Mouse (Mus musculus) kidney, postnatal 25 days (tissue): ENCODE results near the gene Rbm39.
"Not testable (repeated sequence)": the region's sequence is repeated elsewhere in the genome, so short reads cannot be mapped to it uniquely, and the experiment has no call there.

Source experiments
- DNase-seq, 2 experiments: peaks; one replicate each; pipeline ENCODE4 v3.0.0; 2021; ENCODE audit warnings: mixed read lengths in 2 of 2

The Rbm39 gene

DNA sequence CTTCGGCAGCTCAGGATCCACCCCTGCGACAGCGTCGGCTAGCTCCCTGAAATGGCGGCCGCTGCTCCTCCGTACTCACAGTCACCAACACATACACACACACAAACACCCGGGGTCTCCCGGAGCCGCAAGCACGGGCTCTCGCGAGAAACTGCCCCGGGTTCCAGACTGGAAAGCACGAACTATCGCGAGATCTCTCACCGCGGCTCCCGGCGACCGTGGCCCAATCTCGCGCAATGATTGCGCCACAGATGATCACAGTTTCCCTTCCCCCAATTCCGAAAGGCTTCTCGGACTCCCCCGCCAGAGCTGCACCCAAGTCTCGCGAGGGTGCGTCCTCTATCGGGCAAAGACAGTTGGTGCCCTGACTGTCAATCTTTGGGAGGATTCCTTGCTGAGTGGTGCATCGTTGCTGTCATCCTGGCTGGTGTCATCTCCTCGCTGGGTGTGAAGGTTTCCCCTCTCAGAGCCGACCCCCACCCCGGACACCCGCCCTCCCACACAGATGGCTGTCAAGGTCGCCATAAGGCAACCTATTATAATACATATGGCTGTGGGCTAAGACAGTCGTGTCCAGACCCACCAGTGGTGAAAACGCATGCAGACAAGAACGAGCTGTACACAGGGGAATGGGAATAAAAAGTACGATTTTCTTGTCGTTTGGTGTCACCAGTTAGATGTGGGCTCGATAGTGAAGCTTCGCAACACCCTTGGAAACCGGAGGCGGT lies at the start of gene Rbm39:
TSS of gene Rbm39 (minus strand) at position 145 of the 728 bp plus-strand sequence.
- DNase-seq: peak; percentile 99 to 100

DNA sequence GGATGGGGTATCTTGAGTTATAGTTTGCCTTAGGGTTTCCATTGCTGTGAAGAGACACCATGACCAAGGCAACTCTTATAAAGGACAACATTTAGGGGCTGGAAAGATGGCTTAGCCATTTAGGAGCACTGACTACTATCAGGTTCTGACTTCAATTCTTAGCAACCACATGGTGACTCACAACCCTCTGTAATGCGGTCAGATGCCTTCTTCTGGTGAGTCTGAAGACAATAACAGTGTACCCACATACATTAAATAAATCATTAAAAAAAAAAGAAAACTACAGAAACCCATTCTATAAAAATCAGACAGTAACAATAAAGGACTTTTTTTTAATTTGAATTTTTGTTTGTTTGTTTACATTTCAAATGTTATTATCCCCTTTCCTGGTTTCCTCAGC lies 49.1 kb upstream of the Rbm39 start:
- DNase-seq: no peak

DNA sequence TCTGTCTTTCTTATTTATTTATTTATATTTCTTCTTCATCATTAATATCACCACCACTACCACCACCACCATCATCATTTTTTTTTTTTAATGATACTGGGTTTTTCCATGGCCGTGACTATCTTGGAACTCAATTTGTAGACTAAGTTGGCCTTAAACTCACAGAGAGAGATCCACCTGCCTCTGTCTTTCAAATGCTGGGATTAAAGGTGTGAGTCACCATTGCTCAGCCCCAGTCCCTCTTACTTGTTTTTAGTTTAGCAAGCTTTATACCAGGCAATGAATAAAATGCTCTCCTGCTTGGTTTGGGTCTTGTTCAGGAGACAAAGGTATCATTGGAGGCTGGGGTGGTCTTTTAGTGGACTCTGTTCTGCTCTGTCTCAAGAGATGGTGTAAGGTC lies 47.7 kb upstream of the Rbm39 start:
- no peak for DNase-seq

DNA sequence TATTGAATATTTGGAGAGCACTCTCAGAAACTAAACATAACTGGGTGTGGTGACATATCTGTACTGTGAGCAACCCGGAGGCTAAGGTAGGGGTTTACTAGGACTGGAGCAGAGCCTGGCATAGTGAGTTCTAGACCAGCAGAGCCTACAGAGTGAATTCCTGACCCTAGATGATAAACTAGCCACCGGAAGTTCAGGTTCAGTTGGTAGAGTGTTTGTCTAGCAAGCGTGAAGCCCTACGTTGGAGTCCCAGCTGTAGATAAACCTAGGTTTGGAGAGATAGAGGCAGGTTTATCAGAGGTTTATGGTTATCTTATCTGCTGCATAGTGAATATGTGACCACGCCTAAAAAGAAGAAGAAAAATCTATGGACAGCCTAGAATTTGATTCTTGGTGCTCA lies 44.0 kb upstream of the Rbm39 start:
- no peak for DNase-seq

DNA sequence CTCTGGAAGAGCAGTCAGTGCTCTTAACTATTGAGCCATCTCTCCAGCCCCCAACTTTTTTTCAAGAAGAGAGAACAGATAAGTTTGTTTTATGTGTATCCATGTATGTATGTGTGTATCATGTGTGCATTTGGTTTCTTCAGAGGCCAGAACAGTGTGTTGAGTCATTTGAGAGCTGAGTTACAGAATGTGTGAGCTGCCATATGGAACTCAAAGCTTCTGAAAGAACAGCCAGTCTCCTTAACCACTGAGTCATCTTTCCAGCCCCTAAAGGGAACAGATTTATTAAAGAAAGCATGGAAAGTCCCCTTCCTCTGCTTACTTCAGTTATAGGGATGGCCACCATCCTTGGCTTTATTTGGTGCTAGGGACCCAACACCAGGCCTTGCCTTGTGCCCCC lies 42.1 kb upstream of the Rbm39 start:
- DNase-seq: no peak

DNA sequence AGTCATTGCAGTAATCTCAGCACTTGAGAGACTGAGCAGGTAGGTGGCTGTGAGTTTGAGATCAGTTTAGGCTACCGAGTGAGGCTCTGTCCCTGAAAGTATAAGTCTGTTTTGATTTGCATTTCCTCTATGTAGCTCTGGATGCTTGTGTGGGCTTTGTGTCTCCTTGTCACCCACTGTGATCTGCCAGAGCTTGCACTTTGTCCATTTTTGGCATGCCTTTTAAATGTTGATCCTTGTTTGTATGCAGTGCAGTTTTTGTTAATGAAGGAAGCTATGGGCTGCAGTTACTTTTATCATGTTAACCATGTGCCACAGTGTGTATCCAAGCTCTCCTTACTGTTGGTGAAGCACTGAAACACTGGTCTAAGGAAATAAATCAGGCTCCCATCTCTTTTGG lies 37.7 kb upstream of the Rbm39 start:
- DNase-seq: no peak

DNA sequence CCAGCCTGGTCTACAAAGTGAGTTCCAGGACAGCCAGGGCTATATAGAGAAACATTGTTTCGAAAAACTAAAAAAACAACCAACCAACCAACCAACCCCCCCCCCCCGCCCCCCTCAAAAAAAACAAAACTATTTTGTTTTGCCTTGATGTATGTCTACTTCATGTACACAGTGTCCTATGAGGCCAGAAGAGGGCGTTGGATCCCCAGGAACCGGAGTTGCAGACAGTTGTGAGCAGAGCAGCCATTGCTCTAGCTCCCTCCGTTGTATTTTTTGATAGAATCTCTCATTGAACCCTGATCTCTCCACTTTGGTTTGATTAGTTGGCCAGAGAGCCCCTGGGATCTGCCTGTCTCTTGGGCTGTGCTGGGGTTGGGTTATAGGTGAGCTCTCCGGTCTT lies 23.9 kb upstream of the Rbm39 start:
- peak in 1 of 2 experiments; percentile 27 for DNase-seq

DNA sequence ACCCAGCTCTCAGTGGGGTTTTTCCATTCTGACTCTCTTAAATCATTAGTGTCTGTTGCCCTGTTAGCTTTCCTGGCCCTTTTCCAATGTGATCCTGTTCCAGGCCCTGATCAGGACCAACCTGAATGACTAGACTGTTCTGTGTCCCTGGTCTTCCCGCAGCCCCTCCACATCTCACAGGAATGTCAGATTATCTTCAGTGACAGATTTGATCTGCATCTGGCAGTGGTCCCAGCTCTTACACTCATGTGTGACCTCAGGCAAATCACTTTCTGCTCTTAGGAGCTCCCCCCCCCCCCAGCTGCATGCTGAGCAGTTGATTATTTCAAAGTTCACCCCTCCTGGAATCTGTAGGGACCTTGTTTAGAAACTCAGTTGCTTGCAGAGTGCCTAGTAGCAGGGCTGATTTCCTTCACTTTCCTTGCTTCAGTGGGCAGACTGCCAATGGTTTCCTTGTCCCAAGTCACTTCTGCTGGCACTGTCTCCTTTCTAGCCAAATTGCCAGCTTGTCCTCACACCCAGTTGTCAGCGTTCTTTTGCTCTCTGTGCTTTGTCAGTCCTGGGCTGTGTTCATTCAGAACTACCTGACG lies 22.9 kb upstream of the Rbm39 start:
- peak; percentile 82 to 87 for DNase-seq

DNA sequence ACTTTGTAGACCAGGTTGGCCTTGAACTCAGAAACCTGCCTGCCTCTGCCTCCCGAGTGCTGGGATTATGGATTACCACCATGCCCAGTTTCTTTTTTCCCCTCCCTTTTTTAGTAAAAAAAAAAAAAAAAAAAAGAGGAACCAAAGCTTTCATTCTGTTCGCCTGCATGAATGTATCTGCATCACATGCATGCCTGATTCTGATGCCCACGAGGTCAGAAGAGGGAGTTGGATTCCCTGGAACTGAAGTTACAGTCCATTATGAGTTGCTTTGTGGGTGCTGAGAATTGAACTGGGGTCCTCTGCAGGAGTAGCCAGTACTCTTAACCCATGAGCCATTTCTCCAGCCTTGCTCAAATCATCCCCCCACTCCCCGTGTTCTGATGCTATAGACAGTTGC lies 21.4 kb upstream of the Rbm39 start:
- DNase-seq: no peak

DNA sequence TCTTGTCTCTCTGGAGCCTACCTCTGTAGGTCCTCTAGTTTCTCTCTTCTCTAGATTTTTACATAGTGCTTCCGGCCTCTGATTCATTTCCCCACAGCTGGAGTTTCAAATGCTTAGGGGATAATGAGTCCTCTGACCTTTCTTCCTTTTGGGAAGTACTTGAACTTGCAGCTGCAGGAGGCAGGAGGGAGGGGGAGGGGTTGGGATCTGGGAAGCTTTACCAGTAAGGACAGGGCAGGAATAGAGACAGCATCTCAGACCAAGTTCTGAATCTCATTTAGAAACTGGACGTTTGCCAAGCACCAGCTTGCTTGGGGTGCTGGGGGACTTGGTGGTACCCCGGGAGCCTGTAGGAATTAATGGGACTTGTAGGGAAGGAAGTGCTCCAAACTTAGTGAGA lies 19.9 kb upstream of the Rbm39 start:
- DNase-seq: peak in 1 of 2 experiments; percentile 32

DNA sequence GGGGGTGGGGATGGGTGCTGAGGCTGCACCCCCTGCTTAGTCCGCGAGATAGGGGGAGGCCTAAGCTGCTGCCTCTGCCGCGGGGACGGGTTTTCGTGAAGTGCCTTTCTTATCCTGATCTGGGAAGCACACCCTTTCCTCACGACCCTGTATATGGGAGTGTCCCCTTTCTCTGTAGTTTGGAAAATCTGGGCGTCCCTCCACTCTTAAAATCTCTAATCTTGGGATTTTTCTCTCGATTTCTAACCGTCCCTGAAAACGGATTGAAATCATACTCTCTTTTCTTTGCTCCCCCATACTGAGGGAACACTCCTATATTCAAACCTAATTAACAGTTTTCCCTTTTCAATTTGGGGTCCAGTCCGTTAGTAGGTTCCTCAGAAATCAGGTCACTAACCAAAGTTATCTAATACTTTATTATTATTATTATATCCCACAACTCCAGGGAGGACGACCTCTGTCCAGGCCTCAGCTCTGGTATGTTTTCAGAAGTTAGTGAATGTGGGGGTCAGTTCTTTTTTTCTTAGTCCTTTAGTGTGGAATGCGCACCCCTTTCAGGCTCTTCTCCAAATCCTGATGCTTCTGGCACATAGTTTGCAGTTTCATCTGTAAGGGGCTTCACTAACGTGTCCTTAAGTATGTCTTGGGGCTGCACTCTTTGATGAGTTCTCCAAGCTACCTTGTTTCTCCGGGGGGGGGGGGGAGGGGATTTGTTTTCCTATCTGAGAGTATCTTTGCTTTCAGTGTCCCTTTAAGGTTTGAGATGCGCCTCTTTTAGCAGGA lies 17.3 kb upstream of the Rbm39 start:
- no peak for DNase-seq

DNA sequence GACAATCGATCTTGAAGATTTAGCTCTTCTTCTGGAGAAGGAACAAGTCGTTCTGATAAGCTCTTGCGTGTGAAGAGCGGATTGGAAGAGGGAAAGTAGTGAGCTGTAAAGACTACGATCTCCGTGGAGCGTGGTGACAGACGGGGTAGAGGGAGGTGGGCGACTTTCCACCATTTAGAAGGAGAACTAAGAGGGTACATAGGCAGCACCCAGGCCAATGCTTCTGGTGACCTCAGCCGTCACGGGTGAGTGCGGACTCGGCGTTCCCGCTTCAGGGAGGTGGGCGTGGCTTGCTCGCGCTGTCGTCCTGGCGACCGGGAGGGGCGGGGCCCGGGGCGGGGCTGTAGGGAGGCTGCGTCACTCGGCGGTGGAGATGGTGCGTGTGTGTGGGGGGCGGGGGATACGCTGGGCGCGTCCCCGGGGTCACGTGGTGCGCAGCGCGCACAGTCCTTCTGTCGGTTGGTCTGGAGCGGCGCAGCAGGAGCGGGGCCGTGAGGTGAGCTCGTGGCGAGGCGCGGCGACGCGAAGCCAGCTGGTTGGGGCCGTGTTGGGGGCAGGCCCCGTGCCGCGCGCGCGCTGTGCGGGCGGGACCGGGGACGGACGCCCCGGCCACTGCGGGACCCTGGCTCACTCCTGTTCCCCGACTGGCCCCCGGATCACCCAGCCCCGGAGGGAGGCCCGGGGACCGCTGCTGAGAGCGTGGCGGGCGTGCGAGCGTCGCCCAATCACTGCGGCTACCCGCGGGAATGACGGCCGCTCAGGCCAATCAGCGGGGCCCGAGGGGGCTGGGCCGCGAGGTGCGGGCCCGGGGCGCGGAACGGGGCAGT lies 16.5 kb upstream of the Rbm39 start, which contains the start of gene Phf20:
TSS of gene Phf20 (plus strand) at position 165 of the 827 bp plus-strand sequence.
- DNase-seq: peak; percentile 99 to 100

DNA sequence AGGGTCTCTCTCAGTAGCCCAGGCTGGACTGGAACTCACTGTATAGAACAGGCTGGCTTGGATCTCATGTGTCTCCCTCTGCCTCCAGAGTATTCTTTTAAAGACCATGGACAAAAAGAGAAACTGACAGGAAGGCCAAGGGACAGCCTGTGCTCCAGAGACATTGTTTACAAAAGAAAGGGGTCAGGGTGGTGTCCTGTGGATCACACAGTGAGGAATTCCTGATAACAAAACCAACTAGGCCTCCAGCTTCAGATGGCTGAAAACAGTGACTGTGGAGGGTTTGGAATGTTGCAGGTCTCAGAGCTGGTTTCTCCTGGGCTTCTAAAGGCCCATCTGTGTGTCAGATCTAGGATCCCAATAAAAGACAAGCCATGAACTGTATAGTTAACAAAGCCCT lies 14.5 kb upstream of the Rbm39 start:
- DNase-seq: peak in 1 of 2 experiments; percentile 58

DNA sequence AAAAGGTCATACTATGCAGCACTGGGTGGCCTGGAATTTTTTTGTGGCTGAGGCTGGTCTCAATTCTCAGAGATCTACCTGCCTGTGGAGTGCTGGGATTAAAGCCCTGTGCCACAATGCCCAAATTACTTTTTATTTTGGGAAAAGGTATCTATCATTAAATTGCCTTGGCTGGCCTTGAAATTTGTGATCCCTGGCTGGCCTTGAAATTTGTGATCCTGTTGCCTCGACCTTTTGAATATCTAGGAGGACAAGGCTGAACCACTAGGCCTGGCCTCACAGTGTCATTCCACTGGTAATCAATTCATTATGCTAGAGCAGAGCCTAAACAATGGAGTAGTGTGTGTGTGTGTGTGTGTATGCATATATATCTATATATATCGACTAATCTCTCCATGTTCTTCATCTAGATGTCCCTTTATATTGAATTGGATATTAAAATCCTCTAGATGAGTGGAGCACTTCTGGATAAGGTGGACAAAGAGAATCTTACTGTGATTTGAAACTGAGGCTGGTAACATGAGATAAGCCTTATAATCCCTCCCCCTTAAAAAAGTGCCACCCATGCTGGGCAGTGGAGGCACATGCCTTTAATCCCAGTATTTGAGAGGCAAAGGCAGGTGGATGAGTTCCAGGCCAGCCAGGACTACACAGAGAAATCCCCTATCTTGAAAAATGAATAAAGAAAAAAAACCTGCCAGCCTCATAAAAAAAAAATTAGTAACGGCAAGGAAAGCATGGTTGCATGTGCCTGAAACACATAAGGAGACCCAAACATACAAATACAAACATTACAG lies 13.2 kb upstream of the Rbm39 start:
- no peak for DNase-seq

DNA sequence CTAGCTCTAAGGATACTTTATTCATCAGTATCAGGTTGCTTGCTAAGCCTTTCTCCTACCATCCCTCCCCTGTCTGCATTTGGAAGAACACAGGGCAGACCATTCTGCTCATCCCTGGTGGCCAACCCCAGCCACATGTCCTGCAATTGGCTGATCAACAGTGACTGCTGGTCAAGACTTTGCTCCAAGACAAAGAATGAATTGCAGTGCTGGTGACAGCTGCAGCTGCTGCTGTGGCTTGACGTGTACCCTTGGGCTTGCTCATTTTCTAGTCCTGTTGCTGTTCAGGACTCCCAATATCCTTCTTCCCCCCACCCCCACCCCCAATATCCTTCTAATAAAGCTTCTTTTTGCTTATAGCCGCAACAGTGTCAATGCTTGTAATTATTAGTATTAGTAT lies 12.0 kb upstream of the Rbm39 start:
- no peak for DNase-seq

DNA sequence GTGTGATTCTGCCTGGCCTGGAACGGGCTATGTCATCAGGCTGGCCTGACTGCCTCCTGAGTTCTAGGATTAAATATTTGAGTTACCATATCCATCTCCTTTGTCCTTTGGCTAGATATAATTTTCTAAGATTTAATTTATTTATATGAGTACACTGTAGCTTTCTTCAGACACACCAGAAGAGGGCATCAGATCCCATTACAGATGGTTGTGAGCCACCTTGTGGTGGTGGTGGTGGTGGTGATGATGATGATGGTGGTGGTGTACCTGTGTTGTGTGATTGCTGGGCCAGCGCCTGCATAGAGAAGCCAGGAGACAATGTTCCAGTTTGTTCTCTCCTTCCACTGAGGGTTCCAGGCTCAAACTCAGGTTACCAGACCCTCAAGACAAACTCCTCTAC lies 11.5 kb upstream of the Rbm39 start:
- no peak for DNase-seq

DNA sequence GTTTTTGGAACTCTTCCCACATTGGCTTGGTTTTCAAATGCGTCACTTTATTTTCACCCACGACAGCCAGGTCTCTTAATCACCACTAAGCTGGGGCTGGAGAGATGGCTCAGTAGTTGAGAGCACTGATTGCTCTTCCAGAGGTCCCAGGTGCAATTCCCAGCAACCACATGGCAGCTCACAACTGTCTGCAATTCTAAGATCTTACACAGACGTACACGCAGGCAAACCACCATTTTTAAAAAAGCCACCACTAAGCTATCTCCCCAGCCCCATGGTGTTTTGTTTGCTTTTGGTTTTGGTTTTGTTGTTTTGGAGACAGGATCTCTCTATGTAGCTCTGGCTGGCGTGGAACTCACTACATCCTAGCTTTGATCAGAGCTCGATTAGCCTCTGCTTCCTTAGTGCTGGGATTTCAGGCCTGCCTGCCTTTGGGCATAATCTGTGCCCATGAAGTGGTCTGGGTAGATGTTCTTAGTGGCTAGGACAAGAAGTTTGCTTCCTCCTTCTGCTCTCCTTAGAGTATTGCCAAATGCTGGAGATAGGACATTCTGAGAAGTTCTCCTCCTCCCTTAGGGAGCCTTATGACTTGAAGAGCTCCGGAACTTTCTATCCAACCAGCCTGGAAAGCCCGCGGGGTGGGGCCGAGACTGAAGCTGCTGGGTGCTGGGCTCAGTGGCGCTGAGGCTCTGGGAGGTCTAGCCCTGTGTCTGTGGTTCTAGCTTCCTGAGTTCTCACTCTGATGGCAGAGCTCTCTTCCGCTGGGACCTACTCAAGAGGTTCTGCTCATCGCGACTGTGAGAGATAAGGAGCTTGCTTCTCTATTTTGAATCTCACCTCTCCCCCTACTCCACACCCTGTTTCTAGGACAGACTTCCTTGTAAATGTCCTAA lies 10.2 kb upstream of the Rbm39 start:
- no peak for DNase-seq

DNA sequence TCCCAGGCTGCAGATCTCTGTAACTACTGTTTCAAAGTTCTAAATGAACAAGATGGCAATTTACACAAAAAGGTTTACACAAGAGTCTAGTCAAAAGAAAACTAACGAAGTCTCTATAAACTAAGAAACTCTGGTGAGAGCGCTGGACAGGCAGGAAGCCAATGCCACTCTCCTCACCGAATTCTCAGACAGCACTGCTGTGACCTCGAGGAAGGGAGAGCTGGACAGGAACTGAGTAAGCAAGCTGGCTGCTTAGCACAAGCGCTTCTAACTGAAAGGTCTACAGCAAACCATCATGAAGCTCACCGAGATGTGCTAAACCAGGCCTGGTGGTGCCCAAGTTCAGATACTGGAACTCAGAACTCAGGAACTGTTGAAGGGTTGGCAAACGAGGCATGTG lies 9.2 kb upstream of the Rbm39 start:
- DNase-seq: not testable (repeated sequence)

DNA sequence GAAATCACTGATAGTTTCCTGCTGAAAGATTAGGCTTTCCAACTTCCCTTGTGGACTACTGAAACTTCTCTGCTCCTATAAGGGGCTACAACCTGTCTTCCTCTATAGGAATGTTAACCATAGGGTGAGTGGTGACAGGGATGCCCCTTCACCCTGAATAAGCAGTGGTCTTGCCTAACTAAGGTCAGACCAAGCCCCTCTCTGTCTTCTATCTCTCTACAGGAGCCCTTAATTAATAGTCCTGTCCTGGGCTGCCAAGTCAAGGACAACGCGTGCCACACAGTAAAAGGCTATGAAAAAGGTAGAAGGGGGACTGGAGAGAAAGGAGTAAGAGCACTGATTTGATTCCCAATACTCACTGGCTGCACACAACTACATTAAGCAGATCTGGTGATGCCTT lies 1.6 kb upstream of the Rbm39 start:
- no peak for DNase-seq

DNA sequence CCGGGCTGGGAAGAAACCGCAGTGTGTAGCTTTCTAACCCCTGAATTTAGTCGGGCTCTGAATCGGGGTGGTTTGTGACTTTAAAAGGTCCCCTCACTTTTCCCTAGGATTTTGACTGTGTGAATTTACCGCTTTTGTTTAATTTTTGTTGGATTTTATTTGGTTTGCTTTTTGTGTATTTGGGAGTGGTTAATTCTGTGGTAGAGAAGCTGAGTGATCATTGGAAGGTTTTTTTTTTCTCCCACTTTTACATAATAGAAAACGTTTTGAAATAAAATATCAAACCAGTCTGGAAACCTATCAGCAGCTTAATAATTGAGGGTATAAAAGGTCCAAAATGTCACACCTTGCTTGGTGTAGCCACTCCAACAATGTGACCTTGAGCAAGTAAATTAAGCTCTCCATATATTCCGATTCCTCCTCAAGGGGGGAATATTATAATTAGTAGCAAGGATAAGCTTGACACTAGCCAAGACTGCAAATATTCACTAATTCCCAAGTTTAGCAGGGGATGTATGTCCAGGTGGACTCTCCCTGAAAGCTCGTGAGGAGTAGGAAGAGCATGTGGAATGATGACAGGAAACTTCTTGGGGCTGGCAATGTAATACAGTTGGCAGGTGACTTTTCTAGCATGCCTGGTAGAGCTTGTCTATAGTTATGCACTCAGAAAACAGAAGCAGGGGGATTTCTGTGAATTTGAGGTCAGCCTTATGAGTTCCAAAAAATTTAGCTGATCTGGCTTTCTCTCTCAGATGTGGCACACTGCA lies 969 bp upstream of the Rbm39 start:
- DNase-seq: no peak

DNA sequence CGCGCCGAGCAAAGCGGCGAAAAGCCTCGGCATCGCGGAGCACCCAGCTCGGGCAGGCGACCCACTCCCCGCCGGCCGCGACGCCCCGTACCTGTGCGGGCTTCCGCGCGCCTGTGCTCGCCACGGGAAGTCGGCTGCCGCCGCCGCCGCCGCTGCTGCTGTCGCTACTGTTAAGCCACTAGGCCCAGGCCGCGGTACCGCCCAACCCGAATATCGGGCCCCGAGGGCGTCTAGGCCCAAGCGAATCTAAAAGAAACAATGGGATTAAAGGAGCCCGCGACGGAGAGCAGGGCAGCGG lies 293 bp downstream of the Rbm39 start:
- no peak for DNase-seq
